Mouse (Mus musculus) limb, embryonic 10.5 days (tissue): Measurements from ENCODE around the gene Aatk. TPM values are rescaled to one million over a fixed set of nuclear protein-coding genes. Genes with fewer than 3 reads are reported as not detected.
A peak's percentile ranks its signal among the peaks of the same experiment; 100 is the strongest.

Source experiments
- DNase-seq: peaks from one replicate; pipeline ENCODE4 v3.0.0-alpha.2; 2017; ENCODE audit warnings: low spot score
- H3K27ac ChIP-seq: fragments of 300-500 bp; sonication (generic); 2 replicates; pipeline ENCODE4 v1.5.1; 2016; ENCODE audit warnings: mild to moderate bottlenecking
- H3K27me3 ChIP-seq: fragments of 300-500 bp; sonication (generic); 2 replicates; pipeline ENCODE4 v1.6.1; 2016; ENCODE audit warnings: low read depth, mild to moderate bottlenecking; ENCODE audit not compliant: poor library complexity, severe bottlenecking
- H3K36me3 ChIP-seq: fragments of 300-500 bp; sonication (generic); 2 replicates; pipeline ENCODE4 v1.6.1; 2016; ENCODE audit warnings: mild to moderate bottlenecking, moderate library complexity
- H3K4me1 ChIP-seq: fragments of 300-500 bp; sonication (generic); 2 replicates; pipeline ENCODE4 v1.6.1; 2016
- H3K4me3 ChIP-seq: fragments of 300-500 bp; sonication (generic); 2 replicates; pipeline ENCODE4 v1.5.1; 2016; ENCODE audit warnings: mild to moderate bottlenecking, moderate library complexity
- H3K9me3 ChIP-seq: fragments of 300-500 bp; sonication (generic); replicated peaks from 2 replicates; pipeline ENCODE4 v1.6.1; 2016; ENCODE audit warnings: mild to moderate bottlenecking
- WGBS: fragments of 180-500 bp; shearing (Covaris S2); methylation state at CpG from one replicate; pipeline ENCODE4 v1.1.7; 2016; 5-methylcytosine and 5-hydroxymethylcytosine counted together
- polyA plus RNA-seq: library from polyadenylated mRNA; unstranded; fragments of >200 nt; fragmentation: Nextera tagmentation; extraction: Ambion mirVana; gene quantifications from 2 replicates; pipeline ENCODE4 v1.2.1, GENCODE M21; 2016

The Aatk gene
- polyA plus RNA-seq, 1 experiment from 2014 or later = 1.7 TPM

DNA sequence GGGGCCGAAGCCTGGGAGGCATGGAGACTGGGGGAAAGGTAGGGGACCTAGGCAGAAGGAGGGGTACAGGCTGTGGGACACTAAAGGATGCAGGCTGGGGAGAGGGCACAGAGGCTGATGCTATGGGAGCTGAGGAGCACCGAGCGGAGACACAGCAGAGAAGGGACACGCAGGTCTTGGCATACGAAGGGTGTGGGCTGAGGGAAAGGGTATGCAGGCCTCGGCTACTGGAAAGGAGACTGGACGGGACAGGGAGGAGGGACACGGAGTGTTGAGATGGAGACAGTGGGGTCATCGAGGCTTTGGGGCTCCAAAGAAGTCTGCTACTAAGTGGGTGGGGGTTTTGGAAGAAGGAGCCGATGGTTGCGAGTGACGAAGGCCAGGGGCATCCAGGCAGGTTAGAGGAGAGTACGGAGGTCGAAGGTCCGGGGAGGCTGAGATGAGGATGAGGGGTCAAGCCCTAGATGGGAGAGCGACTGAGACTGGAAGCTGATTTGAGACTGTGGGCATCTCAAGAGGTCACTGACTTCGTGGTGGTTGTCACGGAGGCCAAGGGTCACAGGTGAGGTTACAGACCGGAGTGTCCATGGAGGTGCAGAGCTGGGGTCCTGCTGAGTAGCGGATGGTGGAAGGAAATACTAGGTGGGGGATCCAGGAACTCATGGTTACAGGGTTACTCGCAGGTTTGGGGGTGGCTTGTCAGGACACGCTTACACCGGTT lies 724 bp upstream of the Aatk start:
- no peaks in the 10 kb centered on the region for H3K36me3 ChIP-seq
- peaks cover 49% of the 10 kb centered on the region for H3K4me1 ChIP-seq
- peak overlapping the region; percentile 72 for H3K4me3 ChIP-seq
- H3K27ac ChIP-seq = peak overlapping the region; percentile 80
- 7% methylated on average over 23 of the region's 23 CpGs for WGBS
- peak; percentile 56 for DNase-seq
- peaks cover 76% of the 10 kb centered on the region for H3K27me3 ChIP-seq
- H3K9me3 ChIP-seq = no peaks in the 10 kb centered on the region

- Histone ChIP-seq H3K9me3 (no peaks in the 10 kb centered on the region), H3K4me1 (peaks cover 54% of the 10 kb centered on the region), H3K36me3 (no peaks in the 10 kb centered on the region), H3K27me3 (peaks cover 70% of the 10 kb centered on the region), H3K27ac (peak overlapping the region; percentile 80), H3K4me3 (peak overlapping the region; percentile 72)
- WGBS = 65% methylated on average over 11 of the region's 11 CpGs
- no peak for DNase-seq
Observed at GRCm38 (mm10) chr11:120045839-120046552, 971 bp downstream of the Aatk start.

- WGBS = 55% methylated on average over 4 of the region's 4 CpGs
- H3K27me3 ChIP-seq = peaks cover 64% of the 10 kb centered on the region
- H3K4me1 ChIP-seq = peaks cover 59% of the 10 kb centered on the region
- no peak overlapping the region for H3K4me3 ChIP-seq
- H3K9me3 ChIP-seq = no peaks in the 10 kb centered on the region
- H3K36me3 ChIP-seq = no peaks in the 10 kb centered on the region
- DNase-seq = no peak
- no peak overlapping the region for H3K27ac ChIP-seq
Observed at GRCm38 (mm10) chr11:120045341-120045740, 1.6 kb downstream of the Aatk start.

DNA sequence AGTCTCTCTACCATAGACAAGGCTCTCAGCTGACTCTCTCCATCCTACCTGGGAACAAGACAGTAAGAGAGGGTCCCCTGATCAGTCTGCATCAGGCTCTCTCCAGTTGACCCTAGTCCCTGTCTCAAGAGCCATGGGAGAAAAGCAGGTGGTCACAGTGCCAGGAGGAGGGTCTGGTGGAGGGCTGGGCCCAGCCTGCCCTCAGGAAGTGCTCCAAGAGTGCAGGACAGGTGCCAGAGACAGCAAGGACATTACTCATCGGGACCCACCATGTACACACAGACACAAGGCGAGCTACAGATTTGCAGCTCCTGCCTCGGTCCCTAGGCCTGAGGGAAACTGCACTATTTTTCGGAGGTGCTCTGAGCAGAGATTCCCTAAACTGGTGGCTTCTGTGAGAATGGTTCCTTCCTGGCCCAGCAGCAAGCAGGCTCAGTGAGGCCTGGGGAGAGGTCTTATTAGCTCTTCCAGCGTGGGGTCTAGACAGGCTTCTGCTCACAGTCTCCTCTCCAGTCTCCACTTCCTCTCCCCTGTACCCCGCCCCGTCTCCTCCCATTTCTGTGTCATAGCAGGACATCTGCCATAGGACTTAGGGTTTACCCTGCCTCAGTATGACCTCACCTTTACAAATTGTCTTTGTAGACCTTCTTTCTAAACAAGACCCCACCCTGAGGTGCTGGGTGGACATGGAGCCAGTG lies 4.7 kb downstream of the Aatk start:
- DNase-seq = no peak
- H3K4me1 ChIP-seq = peaks cover 58% of the 10 kb centered on the region
- H3K4me3 ChIP-seq = no peak overlapping the region
- H3K36me3 ChIP-seq = no peaks in the 10 kb centered on the region
- no peaks in the 10 kb centered on the region for H3K9me3 ChIP-seq
- peaks cover 33% of the 10 kb centered on the region for H3K27me3 ChIP-seq
- 65% methylated on average over 7 of the region's 7 CpGs for WGBS
- peak overlapping the region; percentile 54; the same call in 1 of the 2 replicates for H3K27ac ChIP-seq

DNA sequence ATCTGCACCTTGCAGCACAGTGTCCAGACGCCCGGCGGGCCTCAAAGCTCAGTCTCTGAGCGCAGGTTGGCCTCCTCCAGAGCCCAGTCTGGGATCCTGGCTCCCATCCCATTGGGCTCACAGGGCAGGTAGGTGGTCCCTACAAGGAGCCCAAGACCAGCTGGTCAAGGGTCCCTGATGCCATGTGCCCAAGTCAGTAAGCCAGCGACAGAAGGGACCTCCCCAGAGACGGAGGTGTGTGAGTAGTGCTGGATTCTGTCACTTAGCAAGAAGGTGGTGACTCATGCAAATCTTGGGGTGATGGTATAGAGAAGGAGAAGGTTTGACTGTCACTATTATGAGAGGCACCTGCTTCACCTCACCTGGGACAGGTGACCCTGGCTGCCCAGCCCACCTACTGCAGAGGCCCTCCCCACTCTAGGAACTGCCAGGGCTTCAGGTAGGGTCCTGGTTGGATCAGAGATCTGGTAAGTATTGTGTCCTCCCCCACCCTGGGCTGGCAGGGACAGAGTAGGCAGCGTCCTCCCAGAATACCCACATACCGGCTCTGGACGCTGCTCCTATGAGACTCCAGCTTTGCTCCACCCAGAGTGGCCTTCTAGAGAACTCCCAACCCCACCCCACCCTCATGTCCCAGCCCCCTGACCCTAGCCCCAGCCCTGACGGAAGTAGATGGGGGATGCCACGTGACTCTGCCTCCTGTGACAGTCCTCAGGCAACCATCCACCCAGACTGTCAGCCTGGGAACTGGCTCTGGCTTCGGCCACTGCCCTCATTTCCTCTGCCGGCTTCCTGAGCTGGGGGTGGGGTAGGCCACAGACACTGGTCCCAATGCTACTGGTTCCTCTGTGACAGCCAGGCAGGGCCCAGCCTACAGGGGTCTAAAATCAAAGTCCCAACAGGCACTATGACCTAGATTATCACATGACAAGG lies 5.5 kb downstream of the Aatk start:
- peaks cover 25% of the 10 kb centered on the region for H3K27me3 ChIP-seq
- H3K36me3 ChIP-seq = no peaks in the 10 kb centered on the region
- no peak overlapping the region for H3K4me3 ChIP-seq
- peaks cover 58% of the 10 kb centered on the region for H3K4me1 ChIP-seq
- H3K9me3 ChIP-seq = no peaks in the 10 kb centered on the region
- no peak for DNase-seq
- 62% methylated on average over 13 of the region's 13 CpGs for WGBS
- peak overlapping the region; percentile 54 for H3K27ac ChIP-seq

GRCm38 (mm10) chr11:120040440-120040839 lies 6.5 kb downstream of the Aatk start:
- 76% methylated on average over 8 of the region's 8 CpGs for WGBS
- DNase-seq = no peak
- H3K27ac ChIP-seq = no peak overlapping the region
- no peaks in the 10 kb centered on the region for H3K36me3 ChIP-seq
- H3K9me3 ChIP-seq = no peaks in the 10 kb centered on the region
- peaks cover 48% of the 10 kb centered on the region for H3K4me1 ChIP-seq
- peaks cover 15% of the 10 kb centered on the region for H3K27me3 ChIP-seq
- no peak overlapping the region for H3K4me3 ChIP-seq

DNA sequence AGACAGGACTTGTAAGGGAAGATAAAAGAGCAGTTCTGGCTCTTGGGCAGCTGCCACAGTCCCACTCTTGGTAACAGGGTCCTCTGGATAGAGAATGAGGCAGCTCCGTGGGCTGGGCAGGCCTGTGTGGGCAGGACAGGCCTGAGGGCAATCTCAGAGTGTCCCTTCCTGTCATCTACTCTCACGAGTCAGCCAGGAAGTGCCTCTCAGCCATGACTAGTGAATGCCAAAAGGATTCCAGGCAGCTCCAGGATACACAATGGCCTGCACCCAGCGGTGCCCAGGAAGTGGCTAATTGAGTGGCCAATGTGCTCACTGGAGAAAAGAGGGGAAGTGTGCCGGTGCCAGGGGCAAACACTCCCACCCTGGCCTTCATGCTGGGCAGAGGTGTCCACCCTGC lies 7.4 kb downstream of the Aatk start:
- WGBS = 48% methylated on average over 4 of the region's 4 CpGs
- Histone ChIP-seq H3K36me3 (no peaks in the 10 kb centered on the region), H3K4me3 (no peak overlapping the region), H3K27ac (peak overlapping the region; percentile 43; the same call in 1 of the 2 replicates), H3K27me3 (0 out of 2 replicates have a peak, but pooled peaks cover 6% of the 10 kb centered on the region), H3K9me3 (no peaks in the 10 kb centered on the region), H3K4me1 (peaks cover 46% of the 10 kb centered on the region)
- DNase-seq = no peak

DNA sequence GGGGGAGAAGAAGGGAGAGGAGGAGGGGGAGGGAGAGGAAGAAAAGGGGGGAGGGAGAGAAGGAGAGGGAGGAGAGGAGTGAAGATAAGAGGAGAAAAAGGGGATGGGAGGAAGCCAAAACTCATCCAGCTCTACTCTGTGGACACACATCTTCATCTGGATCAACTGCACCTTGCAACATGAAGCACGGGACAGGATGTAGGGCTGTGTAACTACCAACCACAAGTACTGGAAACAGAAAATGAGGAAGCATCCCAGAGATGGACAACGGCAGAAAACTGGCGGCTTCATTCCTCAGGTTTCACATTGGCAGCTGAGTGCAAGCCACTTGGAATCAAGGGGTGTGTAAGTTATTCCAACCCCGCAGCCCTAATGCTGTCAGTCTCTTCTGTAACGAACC lies 12.2 kb downstream of the Aatk start:
- H3K4me3 ChIP-seq = no peak overlapping the region
- H3K36me3 ChIP-seq = no peaks in the 10 kb centered on the region
- H3K4me1 ChIP-seq = peaks cover 60% of the 10 kb centered on the region
- no peaks in the 10 kb centered on the region for H3K27me3 ChIP-seq
- no peaks in the 10 kb centered on the region for H3K9me3 ChIP-seq
- H3K27ac ChIP-seq = no peak overlapping the region
- DNase-seq = no peak
- WGBS = 75% methylated on average over 5 of the region's 5 CpGs

DNA sequence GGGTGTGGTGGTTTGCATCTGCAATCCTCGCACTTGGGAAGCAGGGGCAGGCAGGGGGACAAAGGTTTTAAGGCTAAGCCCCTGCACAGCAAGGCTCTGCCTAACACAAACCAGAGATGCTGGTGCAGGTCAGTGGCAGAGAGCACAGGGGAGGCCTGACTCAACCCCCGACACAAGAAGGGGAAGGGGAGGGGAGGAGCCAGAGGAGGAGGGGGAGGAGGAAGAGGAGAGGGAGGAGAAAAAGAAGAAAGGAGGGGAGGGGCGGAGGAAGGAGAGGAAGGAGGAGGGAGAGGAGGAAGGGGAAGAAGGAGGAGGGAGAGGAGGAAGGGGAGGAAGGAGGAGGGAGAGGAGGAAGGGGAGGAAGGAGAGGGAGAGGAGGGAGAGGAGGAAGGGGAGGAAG lies 12.7 kb downstream of the Aatk start:
- peaks cover 61% of the 10 kb centered on the region for H3K4me1 ChIP-seq
- H3K36me3 ChIP-seq = no peaks in the 10 kb centered on the region
- no peaks in the 10 kb centered on the region for H3K9me3 ChIP-seq
- 28% methylated on average over 3 of the region's 3 CpGs for WGBS
- DNase-seq = no peak
- no peaks in the 10 kb centered on the region for H3K27me3 ChIP-seq
- H3K27ac ChIP-seq = peak overlapping the region; percentile 58
- H3K4me3 ChIP-seq = no peak overlapping the region

DNA sequence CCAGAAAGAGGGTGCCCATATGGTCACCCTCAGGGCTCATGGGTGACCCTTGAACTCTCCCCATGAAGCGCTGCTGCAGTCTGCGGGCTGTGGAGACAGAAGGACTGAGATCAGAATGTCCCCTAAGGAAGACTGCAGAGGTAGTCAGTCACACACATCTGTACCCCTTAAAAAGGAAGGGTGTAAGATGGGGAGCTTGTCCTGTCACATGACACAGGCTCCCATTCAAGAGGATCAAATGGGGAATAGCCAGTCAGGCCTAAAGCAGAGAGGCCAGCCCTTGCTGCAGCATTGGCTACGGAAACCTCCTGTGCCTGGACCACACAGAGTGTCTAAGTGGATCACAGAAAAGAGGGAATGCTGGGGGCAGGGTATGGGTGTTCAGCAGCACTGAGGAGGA lies 13.5 kb downstream of the Aatk start:
- H3K9me3 ChIP-seq = no peaks in the 10 kb centered on the region
- peaks cover 65% of the 10 kb centered on the region for H3K4me1 ChIP-seq
- no peak for DNase-seq
- no peaks in the 10 kb centered on the region for H3K27me3 ChIP-seq
- H3K4me3 ChIP-seq = no peak overlapping the region
- peak overlapping the region; percentile 8; the same call in 1 of the 2 replicates for H3K27ac ChIP-seq
- 74% methylated on average over 3 of the region's 3 CpGs for WGBS
- no peaks in the 10 kb centered on the region for H3K36me3 ChIP-seq

DNA sequence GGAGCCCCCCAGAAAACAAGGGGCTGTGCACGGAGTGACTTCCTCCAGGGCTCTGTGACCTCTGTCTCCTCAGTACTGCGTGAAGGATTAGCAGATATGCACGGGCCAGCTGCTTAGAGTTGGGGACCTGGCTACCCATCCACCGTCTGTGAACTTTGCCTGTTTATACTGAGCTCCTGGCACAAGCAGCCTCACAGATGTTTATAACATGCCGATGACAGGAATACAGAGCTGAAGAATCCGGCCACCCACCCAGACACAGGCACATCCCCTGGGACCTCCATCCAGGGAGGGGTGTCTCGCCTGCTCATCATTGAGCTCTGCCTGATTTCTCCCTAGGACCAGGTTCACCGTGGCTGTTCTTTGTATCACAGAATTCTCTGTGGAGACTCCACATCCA lies 14.9 kb downstream of the Aatk start:
- Histone ChIP-seq H3K36me3 (no peaks in the 10 kb centered on the region), H3K27ac (0 out of 2 replicates have a peak overlapping the region, but pooled peaks have one; percentile 12), H3K27me3 (no peaks in the 10 kb centered on the region), H3K4me3 (no peak overlapping the region), H3K4me1 (peaks cover 59% of the 10 kb centered on the region), H3K9me3 (no peaks in the 10 kb centered on the region)
- no peak for DNase-seq
- WGBS = 63% methylated on average over 8 of the region's 8 CpGs
